Mouse (Mus musculus) ES-Bruce4 (cell line): ENCODE data around the gene Slc10a7.

Source experiments
- CTCF ChIP-seq: IDR thresholded peaks from one replicate; pipeline ENCODE4 v1.8.1; 2011; ENCODE audit warnings: low read depth, low read length
- EP300 ChIP-seq: IDR thresholded peaks from 2 replicates; pipeline ENCODE4 v1.6.1; 2011; ENCODE audit warnings: low read depth, low read length; ENCODE audit not compliant: insufficient read depth
- POLR2A ChIP-seq: IDR thresholded peaks from one replicate; pipeline ENCODE4 v1.8.1; 2011; ENCODE audit warnings: low read length; ENCODE audit not compliant: insufficient read depth

DNA sequence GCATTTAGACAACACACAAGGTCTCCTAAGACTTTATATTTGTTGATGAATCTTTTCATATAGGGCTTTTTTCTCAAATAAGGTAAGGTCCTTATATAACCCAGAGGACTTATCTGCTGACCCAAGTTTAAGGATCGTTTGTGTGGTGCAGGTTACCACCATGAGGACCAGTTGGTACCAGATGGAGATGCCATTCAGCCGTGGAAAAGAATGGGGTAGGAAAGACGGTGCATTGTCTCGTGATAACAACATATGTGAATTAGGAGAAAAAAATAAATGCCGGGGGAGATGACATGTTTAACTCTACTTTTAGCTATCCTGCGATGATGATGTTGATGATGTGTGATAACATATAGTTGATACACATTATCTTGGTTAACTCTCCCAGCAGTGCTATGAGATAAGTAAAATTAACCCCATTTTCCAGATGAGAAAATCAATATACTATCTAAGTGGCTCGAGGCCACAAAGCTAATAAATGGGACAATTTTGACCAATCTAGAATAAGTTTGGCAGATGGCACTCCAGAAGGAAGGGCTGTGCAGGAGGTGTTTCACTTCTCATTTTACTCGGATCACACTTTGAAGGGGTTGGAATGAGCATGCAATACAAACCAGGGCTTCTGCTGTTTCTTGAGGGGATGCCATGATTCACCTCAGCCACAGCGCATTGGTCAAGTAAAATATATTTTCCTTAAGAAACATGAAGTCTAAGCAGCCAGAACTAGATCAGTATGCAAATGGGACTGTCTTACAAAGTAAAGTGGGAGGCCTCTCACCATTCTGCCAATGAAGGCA is 225.8 kb downstream of the Slc10a7 start:
- TF ChIP-seq CTCF (no peak), EP300 (no peak), POLR2A (no peak)
